Mouse (Mus musculus) lung, embryonic 16.5 days (tissue): ENCODE results near the gene Idh3b. TPM values are rescaled to one million over a fixed set of nuclear protein-coding genes. Genes with fewer than 3 reads are reported as not detected.
A peak's percentile ranks its signal among the peaks of the same experiment; 100 is the strongest.

Source experiments
- ATAC-seq: fragments of 200-750 bp; cut with Nextera tagmentation; 2 replicates; pipeline ENCODE4 v1.8.0; 2017; ENCODE audit warnings: low read depth, mild to moderate bottlenecking, moderate library complexity
- H3K27ac ChIP-seq: fragments of 300-500 bp; sonication (generic); 2 replicates; pipeline ENCODE4 v1.5.1; 2014; ENCODE audit warnings: mild to moderate bottlenecking, control low read depth, low read length
- H3K27me3 ChIP-seq: fragments of 300-500 bp; sonication (generic); 2 replicates; pipeline ENCODE4 v1.6.1; 2014; ENCODE audit warnings: low read depth, low read length, mixed read lengths; ENCODE audit not compliant: control insufficient read depth, insufficient read depth
- H3K36me3 ChIP-seq: fragments of 300-500 bp; sonication (generic); 2 replicates; pipeline ENCODE4 v1.6.1; 2014; ENCODE audit warnings: low read length; ENCODE audit not compliant: control insufficient read depth, insufficient read depth
- H3K4me1 ChIP-seq: fragments of 300-500 bp; sonication (generic); replicated peaks from 2 replicates; pipeline ENCODE4 v1.6.1; 2014; ENCODE audit warnings: low read length, mixed read lengths; ENCODE audit not compliant: control insufficient read depth, insufficient read depth
- H3K4me2 ChIP-seq: fragments of 300-500 bp; sonication (generic); 2 replicates; pipeline ENCODE4 v1.6.1; 2014; ENCODE audit warnings: low read depth, low read length, control low read depth
- H3K4me3 ChIP-seq: fragments of 300-500 bp; sonication (generic); 2 replicates; pipeline ENCODE4 v1.5.1; 2014; ENCODE audit warnings: mild to moderate bottlenecking, low read length, control low read depth
- H3K9ac ChIP-seq: fragments of 300-500 bp; sonication (generic); 2 replicates; pipeline ENCODE4 v1.6.1; 2014; ENCODE audit warnings: low read length, control low read depth
- H3K9me3 ChIP-seq: fragments of 300-500 bp; sonication (generic); 2 replicates; pipeline ENCODE4 v1.6.1; 2016; ENCODE audit warnings: low read length; ENCODE audit not compliant: control insufficient read depth
- WGBS: fragments of 180-500 bp; shearing (Covaris S2); extraction: QIAGEN DNeasy Blood & Tissue Kit; methylation state at CpG from one replicate; pipeline ENCODE4 v1.1.7; 2014; 5-methylcytosine and 5-hydroxymethylcytosine counted together
- polyA plus RNA-seq: library from polyadenylated mRNA; unstranded; fragments of >200 nt; fragmentation: Nextera tagmentation; extraction: Ambion mirVana; gene quantifications from 2 replicates; pipeline ENCODE4 v1.2.1, GENCODE M21; 2015

Gene Idh3b
- polyA plus RNA-seq, 1 experiment from 2014 or later: 152 TPM

DNA sequence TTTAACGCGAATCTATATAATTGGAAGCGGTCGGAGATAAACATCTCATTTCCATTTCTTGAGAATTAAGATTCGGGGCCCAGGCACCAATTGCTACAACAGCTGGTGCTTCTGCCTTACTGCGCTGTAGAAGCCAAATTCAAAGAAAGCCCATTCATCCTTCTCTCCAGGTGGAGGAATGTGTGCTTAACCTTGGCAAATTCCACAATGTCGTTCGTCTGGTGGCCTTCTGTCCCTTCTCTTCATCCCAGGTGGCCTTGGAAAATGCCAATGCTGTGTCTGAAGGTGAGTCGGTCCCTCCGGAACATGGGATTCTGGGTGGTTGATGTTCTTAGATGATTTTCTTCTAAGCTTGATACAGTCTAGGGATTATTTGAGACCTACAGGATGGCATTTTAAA lies 9.5 kb downstream of the Idh3b start:
- Histone ChIP-seq H3K9me3 (no peaks in the 10 kb centered on the region), H3K27ac (peak overlapping the region; percentile 89), H3K4me3 (peak overlapping the region; percentile 99), H3K9ac (peak overlapping the region; percentile 96), H3K36me3 (peaks cover 35% of the 10 kb centered on the region), H3K4me2 (peak overlapping the region; percentile 96), H3K27me3 (no peaks in the 10 kb centered on the region), H3K4me1 (peaks cover 17% of the 10 kb centered on the region)
- no peak for ATAC-seq
- 1% methylated on average over 10 of the region's 10 CpGs for WGBS

DNA sequence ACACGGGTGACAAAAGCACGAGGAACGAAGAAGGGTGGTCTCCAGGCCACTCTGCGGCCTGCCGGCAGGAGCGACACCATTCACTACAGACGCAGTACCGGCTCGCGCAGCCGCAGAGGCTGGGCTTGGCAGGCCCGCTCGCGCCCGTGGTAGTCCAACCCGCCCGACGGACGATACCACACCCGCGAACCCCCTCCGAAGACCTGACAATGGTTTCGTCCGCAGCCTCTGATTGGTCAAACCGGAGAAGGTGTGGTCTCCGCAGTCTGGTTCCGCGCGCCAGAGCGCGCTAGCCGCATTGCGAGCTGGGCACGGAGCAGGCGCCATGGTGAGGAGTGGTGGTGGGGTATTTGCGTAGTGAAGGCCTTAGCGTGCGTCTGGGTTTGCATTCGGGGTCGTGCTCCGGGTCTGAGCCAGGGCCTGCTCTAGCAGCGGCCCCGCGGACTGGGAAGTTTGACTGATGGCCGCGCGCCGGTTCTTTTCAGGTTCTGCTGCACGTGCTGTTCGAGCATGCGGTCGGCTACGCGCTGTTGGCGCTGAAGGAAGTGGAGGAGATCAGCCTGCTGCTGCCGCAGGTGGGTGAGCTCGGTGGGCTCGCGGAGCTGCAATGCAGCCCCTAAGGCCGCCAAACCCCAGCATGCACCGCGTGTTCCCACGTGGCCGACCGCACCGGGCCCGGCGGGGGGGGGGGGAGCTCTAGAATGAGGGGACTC lies 10.0 kb downstream of the Idh3b start, which contains the start of gene Nop56:
Gene Nop56 (plus strand): TSS at position 282 of the 713 bp plus-strand sequence.
- Histone ChIP-seq H3K4me2 (peak within 1 kb of the TSS; percentile 96), H3K27ac (peak within 1 kb of the TSS; percentile 89), H3K9ac (peak within 1 kb of the TSS; percentile 96), H3K9me3 (no peaks in the 10 kb centered on the region), H3K4me1 (peaks cover 17% of the 10 kb centered on the region), H3K36me3 (peaks cover 31% of the 10 kb centered on the region), H3K27me3 (no peaks in the 10 kb centered on the region), H3K4me3 (peak within 1 kb of the TSS; percentile 99)
- under 1% methylated on average over 67 of the region's 68 CpGs for whole genome bisulfite sequencing
- peak; percentile 99 for ATAC-seq

DNA sequence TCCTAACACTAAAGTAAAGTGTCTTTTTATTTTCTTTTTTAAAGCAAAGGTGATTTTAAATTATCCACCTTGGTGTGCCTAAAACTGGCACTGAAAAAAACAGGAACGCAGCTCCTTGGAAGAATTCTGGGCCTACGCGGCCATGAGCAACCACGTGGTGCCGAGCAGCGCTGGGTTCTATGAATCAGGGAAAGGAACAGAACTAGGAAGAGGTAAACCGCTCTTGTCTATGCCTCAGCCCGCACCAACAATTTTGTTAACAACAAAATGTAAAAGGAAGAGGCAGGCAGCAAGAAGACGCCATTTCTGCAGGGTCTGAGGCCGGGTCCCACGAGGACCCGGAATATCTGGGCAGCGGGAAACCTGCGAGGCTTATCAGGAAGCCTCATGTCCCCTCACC lies 10.6 kb downstream of the Idh3b start:
- H3K4me2 ChIP-seq: peak overlapping the region; percentile 96
- H3K9ac ChIP-seq: peak overlapping the region; percentile 96
- peaks cover 17% of the 10 kb centered on the region for H3K4me1 ChIP-seq
- H3K36me3 ChIP-seq: peaks cover 31% of the 10 kb centered on the region
- ATAC-seq: peak; percentile 15
- H3K27me3 ChIP-seq: no peaks in the 10 kb centered on the region
- H3K9me3 ChIP-seq: no peaks in the 10 kb centered on the region
- peak overlapping the region; percentile 99 for H3K4me3 ChIP-seq
- WGBS: 3% methylated on average over 14 of the region's 14 CpGs
- peak overlapping the region; percentile 75 for H3K27ac ChIP-seq

GRCm38 (mm10) chr2:130268074-130268473 lies 16.3 kb downstream of the Idh3b start:
- Histone ChIP-seq H3K9ac (no peak overlapping the region), H3K4me3 (no peak overlapping the region), H3K27ac (no peak overlapping the region), H3K9me3 (no peaks in the 10 kb centered on the region), H3K36me3 (no peaks in the 10 kb centered on the region), H3K4me1 (0 out of 2 replicates have a peak, but pooled peaks cover under 1% of the 10 kb centered on the region), H3K4me2 (no peak overlapping the region), H3K27me3 (no peaks in the 10 kb centered on the region)
- ATAC-seq: no peak
- 62% methylated on average over 7 of the region's 7 CpGs for WGBS

DNA sequence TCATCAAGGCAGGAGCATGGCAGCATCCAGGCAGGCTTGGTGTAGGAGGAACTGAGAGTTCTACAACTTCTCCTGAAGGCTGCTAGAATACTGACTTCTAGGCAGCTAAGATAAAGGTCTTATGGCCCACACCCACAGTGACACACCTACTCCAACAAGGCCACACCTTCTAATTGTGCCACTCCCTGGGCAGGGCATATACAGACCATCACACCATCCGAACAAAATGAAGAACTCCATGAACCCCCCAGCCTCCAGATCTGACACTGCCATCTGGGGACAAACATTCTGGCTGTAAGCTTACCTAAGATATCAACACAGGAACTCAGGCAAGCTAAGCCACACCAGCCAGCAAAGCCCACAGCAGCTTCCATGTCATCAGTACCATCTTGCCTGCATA lies 18.8 kb downstream of the Idh3b start:
- Histone ChIP-seq H3K27me3 (no peaks in the 10 kb centered on the region; the same call in 1 of the 2 replicates), H3K9ac (no peak overlapping the region), H3K4me1 (no peaks in the 10 kb centered on the region), H3K9me3 (no peaks in the 10 kb centered on the region), H3K36me3 (no peaks in the 10 kb centered on the region), H3K27ac (no peak overlapping the region), H3K4me3 (no peak overlapping the region), H3K4me2 (no peak overlapping the region)
- 100% methylated on average over 1 of the region's 1 CpGs for WGBS
- no peak for ATAC-seq

DNA sequence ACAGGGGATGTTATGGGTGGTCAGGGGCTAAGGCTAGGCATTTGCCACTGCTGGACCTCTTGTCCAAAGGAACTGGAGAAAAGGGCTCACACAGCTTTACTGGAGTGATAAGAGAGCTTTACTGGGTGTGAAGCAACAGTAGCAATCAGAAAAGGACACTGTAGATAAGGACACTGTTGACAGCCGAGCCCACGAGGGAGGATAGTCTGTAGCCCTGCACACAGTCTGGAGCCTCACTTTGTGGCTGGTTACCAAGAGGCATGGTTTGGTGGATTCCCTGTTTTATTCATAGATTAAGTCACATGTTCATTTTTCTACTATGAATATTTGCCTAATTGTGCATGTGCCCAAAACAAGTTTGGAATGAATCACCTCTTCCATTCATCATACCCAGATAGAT lies 21.9 kb downstream of the Idh3b start:
- ATAC-seq: no peak
- Histone ChIP-seq H3K4me2 (no peak overlapping the region), H3K27ac (no peak overlapping the region), H3K27me3 (no peaks in the 10 kb centered on the region; the same call in 1 of the 2 replicates), H3K9ac (no peak overlapping the region), H3K4me1 (no peaks in the 10 kb centered on the region), H3K36me3 (no peaks in the 10 kb centered on the region), H3K4me3 (no peak overlapping the region), H3K9me3 (no peaks in the 10 kb centered on the region)
- WGBS: 32% methylated on average over 2 of the region's 2 CpGs

DNA sequence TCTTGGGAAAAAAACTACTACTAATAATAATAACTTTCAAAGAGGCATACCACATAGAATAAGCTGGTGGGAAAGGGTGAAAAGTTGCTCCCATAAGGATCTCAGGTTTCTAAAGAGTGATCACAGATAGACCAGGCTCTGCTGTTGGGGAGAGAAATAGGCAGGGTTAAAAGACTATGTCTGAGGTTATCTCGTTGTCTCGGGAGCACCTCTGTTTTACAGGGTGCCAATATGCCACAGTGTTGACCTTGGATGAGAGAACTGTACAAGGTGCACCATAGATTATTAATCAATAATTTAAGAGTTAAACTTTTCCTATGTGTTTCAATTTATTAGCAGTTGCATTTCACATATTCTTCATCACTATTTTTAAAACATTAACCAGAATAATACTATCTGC lies 22.4 kb downstream of the Idh3b start:
- H3K4me2 ChIP-seq: no peak overlapping the region
- ATAC-seq: no peak
- H3K9ac ChIP-seq: no peak overlapping the region
- no peaks in the 10 kb centered on the region for H3K4me1 ChIP-seq
- H3K4me3 ChIP-seq: no peak overlapping the region
- 52% methylated on average over 2 of the region's 2 CpGs for WGBS
- no peaks in the 10 kb centered on the region; the same call in 1 of the 2 replicates for H3K27me3 ChIP-seq
- no peaks in the 10 kb centered on the region for H3K9me3 ChIP-seq
- H3K36me3 ChIP-seq: no peaks in the 10 kb centered on the region
- no peak overlapping the region for H3K27ac ChIP-seq

- Histone ChIP-seq H3K9me3 (no peaks in the 10 kb centered on the region), H3K4me3 (no peak overlapping the region), H3K4me2 (no peak overlapping the region), H3K27me3 (no peaks in the 10 kb centered on the region; the same call in 1 of the 2 replicates), H3K9ac (no peak overlapping the region), H3K4me1 (no peaks in the 10 kb centered on the region), H3K27ac (no peak overlapping the region), H3K36me3 (no peaks in the 10 kb centered on the region)
- ATAC-seq: no peak
- 72% methylated on average over 4 of the region's 4 CpGs for WGBS
Measured at GRCm38 (mm10) chr2:130260822-130261221, 23.5 kb downstream of the Idh3b start.

DNA sequence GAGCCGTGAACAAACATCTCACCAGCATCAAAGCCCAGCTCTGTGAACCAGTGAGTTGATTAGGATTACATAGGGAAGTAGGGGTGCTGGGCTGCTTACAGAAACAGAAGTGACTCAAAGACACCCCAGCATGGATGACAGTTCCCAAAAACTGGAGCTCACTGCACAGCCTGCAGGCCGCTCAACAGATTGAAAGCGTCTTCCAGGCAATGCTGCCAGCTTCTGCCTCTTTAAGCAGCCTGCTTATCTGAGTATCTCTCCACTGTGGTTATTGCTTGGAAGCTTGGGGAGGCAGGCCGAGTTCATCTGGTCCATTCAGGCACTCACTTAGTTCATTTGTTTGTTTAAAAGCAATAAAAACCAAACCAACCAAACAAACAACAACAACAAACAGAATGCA lies 27.6 kb downstream of the Idh3b start:
- Histone ChIP-seq H3K27ac (no peak overlapping the region), H3K4me2 (no peak overlapping the region), H3K4me3 (no peak overlapping the region), H3K9me3 (no peaks in the 10 kb centered on the region), H3K36me3 (no peaks in the 10 kb centered on the region), H3K4me1 (no peaks in the 10 kb centered on the region), H3K27me3 (no peaks in the 10 kb centered on the region), H3K9ac (no peak overlapping the region)
- ATAC-seq: no peak
- WGBS: 73% methylated on average over 4 of the region's 4 CpGs
